Mouse (Mus musculus): Measurements from ENCODE around the gene Igfbp3. TPM values are rescaled to one million over a fixed set of nuclear protein-coding genes. Genes with fewer than 3 reads are reported as not detected.
"Not testable (repeated sequence)": the region's sequence is repeated elsewhere in the genome, so short reads cannot be mapped to it uniquely, and the experiment has no call there.

The Igfbp3 gene
- 1 to 10 TPM; 5.8 to 7.4 TPM for total RNA-seq (2021)
- long read RNA-seq, experiment 1, transcript Igfbp3-201 (5 exons, 2,421 nt) = major isoform, 6 of 7 reads
- long read RNA-seq, experiment 1, partial matches to known transcripts = 1 of 7 reads
- long read RNA-seq, experiment 1, other reads (novel, unspliced or antisense) = 0 of 7 reads
- long read RNA-seq, experiment 2, transcript Igfbp3-201 (5 exons, 2,421 nt) = major isoform, 8 of 8 reads
- long read RNA-seq, experiment 2, partial matches to known transcripts = 0 of 8 reads
- long read RNA-seq, experiment 2, other reads (novel, unspliced or antisense) = 0 of 8 reads

- peak; percentile 77 to 90 for DNase-seq (ENCODE audit: low spot score in 2 of 2)
Observed at GRCm38 (mm10) chr11:7213501-7214341, at the start of gene Igfbp3. TSS of gene Igfbp3 (minus strand) at chr11:7213923.

- DNase-seq (ENCODE audit: low spot score in 2 of 2) = no peak
Observed at GRCm38 (mm10) chr11:7250870-7251269, 37.1 kb upstream of the Igfbp3 start.

- DNase-seq (ENCODE audit: low spot score in 2 of 2) = no peak
Observed at GRCm38 (mm10) chr11:7250415-7250814, 36.7 kb upstream of the Igfbp3 start.

GRCm38 (mm10) chr11:7244782-7245181 lies 31.1 kb upstream of the Igfbp3 start:
- no peak for DNase-seq (ENCODE audit: low spot score in 2 of 2)

- DNase-seq (ENCODE audit: low spot score in 2 of 2) = no peak
Observed at GRCm38 (mm10) chr11:7239041-7239740, 25.5 kb upstream of the Igfbp3 start.

GRCm38 (mm10) chr11:7238546-7238945 lies 24.8 kb upstream of the Igfbp3 start:
- no peak for DNase-seq (ENCODE audit: low spot score in 2 of 2)

- DNase-seq (ENCODE audit: low spot score in 2 of 2) = no peak
Observed at GRCm38 (mm10) chr11:7237712-7238111, 24.0 kb upstream of the Igfbp3 start.

GRCm38 (mm10) chr11:7236751-7237150 lies 23.0 kb upstream of the Igfbp3 start:
- no peak for DNase-seq (ENCODE audit: low spot score in 2 of 2)

GRCm38 (mm10) chr11:7234981-7235609 lies 21.4 kb upstream of the Igfbp3 start:
- DNase-seq (ENCODE audit: low spot score in 2 of 2) = no peak

GRCm38 (mm10) chr11:7234436-7234835 lies 20.7 kb upstream of the Igfbp3 start:
- no peak for DNase-seq (ENCODE audit: low spot score in 2 of 2)

GRCm38 (mm10) chr11:7233333-7233732 lies 19.6 kb upstream of the Igfbp3 start:
- no peak for DNase-seq (ENCODE audit: low spot score in 2 of 2)

GRCm38 (mm10) chr11:7231958-7232357 lies 18.2 kb upstream of the Igfbp3 start:
- no peak for DNase-seq (ENCODE audit: low spot score in 2 of 2)

GRCm38 (mm10) chr11:7230000-7230399 lies 16.3 kb upstream of the Igfbp3 start:
- DNase-seq (ENCODE audit: low spot score in 2 of 2) = no peak

- no peak for DNase-seq (ENCODE audit: low spot score in 2 of 2)
Observed at GRCm38 (mm10) chr11:7228107-7228506, 14.4 kb upstream of the Igfbp3 start.

GRCm38 (mm10) chr11:7226810-7227550 lies 13.3 kb upstream of the Igfbp3 start:
- DNase-seq (ENCODE audit: low spot score in 2 of 2) = no peak

- peak; percentile 20 to 47 for DNase-seq (ENCODE audit: low spot score in 2 of 2)
Observed at GRCm38 (mm10) chr11:7226200-7226599, 12.5 kb upstream of the Igfbp3 start.

- DNase-seq (ENCODE audit: low spot score in 2 of 2) = not testable (repeated sequence)
Observed at GRCm38 (mm10) chr11:7221826-7222225, 8.1 kb upstream of the Igfbp3 start.

- DNase-seq (ENCODE audit: low spot score in 2 of 2) = peak; percentile 73 to 74
Observed at GRCm38 (mm10) chr11:7215703-7216102, 2.0 kb upstream of the Igfbp3 start.

GRCm38 (mm10) chr11:7214761-7215160 lies 1.0 kb upstream of the Igfbp3 start:
- DNase-seq (ENCODE audit: low spot score in 2 of 2) = peak; percentile 71 to 75

- no peak for DNase-seq (ENCODE audit: low spot score in 2 of 2)
Observed at GRCm38 (mm10) chr11:7214342-7214660, 578 bp upstream of the Igfbp3 start.

GRCm38 (mm10) chr11:7213161-7213500 lies 592 bp downstream of the Igfbp3 start:
- DNase-seq (ENCODE audit: low spot score in 2 of 2) = peak in 1 of 2 experiments; percentile 9
